ENCODE assay signal across 8 mouse cellular contexts in genomic region chr9:35163011-35163690, GRCm38 (mm10). TPM values are rescaled to one million over a fixed set of nuclear protein-coding genes. Genes with fewer than 3 reads are reported as not detected.
A peak's percentile ranks its signal among the peaks of the same experiment; 100 is the strongest.
DNase-seq lines count a peak whose midpoint lies in the region; ATAC-seq and TF ChIP-seq lines count a peak whose summit lies in the region.

No protein-coding gene starts in this region.

- 89% methylated on average over 11 of the region's 11 CpGs for WGBS in forebrain, embryonic 12.5 days
- 92% methylated on average over 11 of the region's 11 CpGs for WGBS in midbrain, embryonic 13.5 days

- H3K4me1 ChIP-seq in forebrain, embryonic 12.5 days, result peaks cover 19% of the 10 kb centered on the region
- peaks cover 18% of the 10 kb centered on the region for H3K4me1 ChIP-seq in midbrain, embryonic 13.5 days (replicated peaks)

- intact Hi-C loops in left cerebral cortex, postnatal 10 days (cut with DNase I), result loop anchor here (10.0 kb wide), 1 partner anchor 668 kb away; no protein-coding TSS in a partner anchor
- intact Hi-C loops in left cerebral cortex, adult 2 months (cut with DNase I), result loop anchor here (10.0 kb wide), 2 partner anchors 668 to 1898 kb away; no protein-coding TSS in a partner anchor

- no peak overlapping the region for H3K4me2 ChIP-seq in forebrain, embryonic 12.5 days
- H3K4me2 ChIP-seq in midbrain, embryonic 13.5 days (replicated peaks), result no peak overlapping the region

- no peaks in the 10 kb centered on the region; the same call in 1 of the 2 replicates for H3K36me3 ChIP-seq in forebrain, embryonic 12.5 days (replicated peaks)
- H3K36me3 ChIP-seq in midbrain, embryonic 13.5 days, result 0 out of 2 replicates have a peak, but pooled peaks cover 6% of the 10 kb centered on the region

- no peaks in the 10 kb centered on the region for H3K9me3 ChIP-seq in forebrain, embryonic 12.5 days
- H3K9me3 ChIP-seq in midbrain, embryonic 13.5 days, result no peaks in the 10 kb centered on the region

- no peaks in the 10 kb centered on the region; the same call in 1 of the 2 replicates for H3K27me3 ChIP-seq in forebrain, embryonic 12.5 days
- no peaks in the 10 kb centered on the region for H3K27me3 ChIP-seq in midbrain, embryonic 13.5 days

- peak; percentile 40 to 45 for DNase-seq in left cerebral cortex, postnatal 10 days (ENCODE audit: extremely low spot score in 1 of 2, low spot score in 2 of 2)
- DNase-seq in left cerebral cortex, adult 2 months (ENCODE audit: extremely low spot score in 1 of 2, low spot score in 2 of 2), result no peak
- DNase-seq in adrenal gland, postnatal 25 days, result peak; percentile 49
- peak; percentile 86 for DNase-seq in cerebellum, adult 9-11 months
- no peak for DNase-seq in retina, embryonic 14.5 days (ENCODE audit: low spot score)

- no peak for TF ChIP-seq CTCF in left cerebral cortex, adult 2 months (IDR thresholded peaks at IDR 0.05)

- H3K9ac ChIP-seq in forebrain, embryonic 12.5 days, result no peak overlapping the region
- H3K9ac ChIP-seq in midbrain, embryonic 13.5 days (replicated peaks), result no peak overlapping the region

- H3K27ac ChIP-seq in left cerebral cortex, adult 2 months, result no peak overlapping the region
- no peak overlapping the region for H3K27ac ChIP-seq in forebrain, embryonic 12.5 days
- H3K27ac ChIP-seq in midbrain, embryonic 13.5 days, result no peak overlapping the region

- ATAC-seq in inflammation-experienced regulatory T-cells, adult 6 months, result peak; percentile 60
- no peak for ATAC-seq in forebrain, embryonic 12.5 days (ENCODE audit: low FRiP score)
- ATAC-seq in midbrain, embryonic 13.5 days, result no peak

- no peak overlapping the region for H3K4me3 ChIP-seq in left cerebral cortex, adult 2 months
- H3K4me3 ChIP-seq in forebrain, embryonic 12.5 days (replicated peaks), result no peak overlapping the region
- no peak overlapping the region for H3K4me3 ChIP-seq in midbrain, embryonic 13.5 days (replicated peaks)

RNA-seq across cellular contexts. Expression of gene Dcps, which starts 12.7 kb away (rescaled TPM):
- 10 to 100 TPM; 17.6 to 18.5 TPM for total RNA-seq in left cerebral cortex, postnatal 10 days (2021)
- 10 to 100 TPM; 17.5 to 17.7 TPM for total RNA-seq in left cerebral cortex, adult 2 months (2021)
- total RNA-seq in adrenal gland, postnatal 25 days (2021), result 20.0 and 27.3 TPM in 2 replicates
- polyA plus RNA-seq in inflammation-experienced regulatory T-cells, adult 6 months (2017; shearing (Covaris generic)), result 10 to 100 TPM; 83.4 to 94.5 (median 92.4) TPM
- 90.1 and 102 TPM in 2 replicates for polyA plus RNA-seq in forebrain, embryonic 12.5 days (2016; fragmentation: Nextera tagmentation; extraction: Ambion mirVana)
- polyA plus RNA-seq in midbrain, embryonic 13.5 days (2015; fragmentation: Nextera tagmentation; extraction: Ambion mirVana), result 86.4 and 88.0 TPM in 2 replicates

RNA-seq across cellular contexts. Expression of gene Srpr, which starts 36.8 kb away (rescaled TPM):
- 10 to 100 TPM; 54.4 to 61.0 TPM for total RNA-seq in left cerebral cortex, postnatal 10 days (2021)
- total RNA-seq in left cerebral cortex, adult 2 months (2021), result 10 to 100 TPM; 60.7 to 69.9 TPM
- total RNA-seq in adrenal gland, postnatal 25 days (2021), result 138 and 153 TPM in 2 replicates
- polyA plus RNA-seq in inflammation-experienced regulatory T-cells, adult 6 months (2017; shearing (Covaris generic)), result 100 to 1,000 TPM in 1 of 3 experiments, 10 to 100 TPM in 2; 87.5 to 100 (median 90.5) TPM
- polyA plus RNA-seq in forebrain, embryonic 12.5 days (2016; fragmentation: Nextera tagmentation; extraction: Ambion mirVana), result 81.3 and 82.6 TPM in 2 replicates
- polyA plus RNA-seq in midbrain, embryonic 13.5 days (2015; fragmentation: Nextera tagmentation; extraction: Ambion mirVana), result 69.9 and 79.9 TPM in 2 replicates

RNA-seq across cellular contexts. Expression of gene Tirap, which starts 36.9 kb away (rescaled TPM):
- 1 to 10 TPM; 2.3 to 3.4 TPM for total RNA-seq in left cerebral cortex, postnatal 10 days (2021)
- total RNA-seq in left cerebral cortex, adult 2 months (2021), result 1 to 10 TPM; 1.1 to 2.1 TPM
- 7.6 and 10.7 TPM in 2 replicates for total RNA-seq in adrenal gland, postnatal 25 days (2021)
- 1 to 10 TPM; 3.8 to 4.5 (median 4.5) TPM for polyA plus RNA-seq in inflammation-experienced regulatory T-cells, adult 6 months (2017; shearing (Covaris generic))
- polyA plus RNA-seq in forebrain, embryonic 12.5 days (2016; fragmentation: Nextera tagmentation; extraction: Ambion mirVana), result 11.7 and 11.9 TPM in 2 replicates
- 6.7 and 6.9 TPM in 2 replicates for polyA plus RNA-seq in midbrain, embryonic 13.5 days (2015; fragmentation: Nextera tagmentation; extraction: Ambion mirVana)

RNA-seq across cellular contexts. Expression of gene St3gal4, which starts 44.1 kb away (rescaled TPM):
- 10 to 100 TPM; 26.8 to 27.2 TPM for total RNA-seq in left cerebral cortex, postnatal 10 days (2021)
- total RNA-seq in left cerebral cortex, adult 2 months (2021), result 10 to 100 TPM; 24.4 to 25.2 TPM
- total RNA-seq in adrenal gland, postnatal 25 days (2021), result 31.0 and 39.8 TPM in 2 replicates
- polyA plus RNA-seq in inflammation-experienced regulatory T-cells, adult 6 months (2017; shearing (Covaris generic)), result 10 to 100 TPM; 11.2 to 29.1 (median 17.9) TPM
- polyA plus RNA-seq in forebrain, embryonic 12.5 days (2016; fragmentation: Nextera tagmentation; extraction: Ambion mirVana), result 9.9 and 12.1 TPM in 2 replicates
- polyA plus RNA-seq in midbrain, embryonic 13.5 days (2015; fragmentation: Nextera tagmentation; extraction: Ambion mirVana), result 7.8 and 8.3 TPM in 2 replicates

RNA-seq across cellular contexts. Expression of gene Foxred1, which starts 47.7 kb away (rescaled TPM):
- 10 to 100 TPM; 39.3 to 41.7 TPM for total RNA-seq in left cerebral cortex, postnatal 10 days (2021)
- total RNA-seq in left cerebral cortex, adult 2 months (2021), result 10 to 100 TPM; 33.4 to 36.4 TPM
- 46.6 and 57.8 TPM in 2 replicates for total RNA-seq in adrenal gland, postnatal 25 days (2021)
- 10 to 100 TPM; 22.1 to 33.3 (median 27.3) TPM for polyA plus RNA-seq in inflammation-experienced regulatory T-cells, adult 6 months (2017; shearing (Covaris generic))
- 45.6 and 49.0 TPM in 2 replicates for polyA plus RNA-seq in forebrain, embryonic 12.5 days (2016; fragmentation: Nextera tagmentation; extraction: Ambion mirVana)
- polyA plus RNA-seq in midbrain, embryonic 13.5 days (2015; fragmentation: Nextera tagmentation; extraction: Ambion mirVana), result 48.4 and 49.2 TPM in 2 replicates

Comparison
In these comparisons a context has a peak if more than half of its experiments do, and no peak if none do; other contexts are left out.
1. DNase-seq: peak in left cerebral cortex, postnatal 10 days (2 of 2), adrenal gland, postnatal 25 days (single experiment) and cerebellum, adult 9-11 months (single experiment); none in left cerebral cortex, adult 2 months (0 of 2) and retina, embryonic 14.5 days (single experiment).